Mouse (Mus musculus): ENCODE data around the gene Otos.

DNA sequence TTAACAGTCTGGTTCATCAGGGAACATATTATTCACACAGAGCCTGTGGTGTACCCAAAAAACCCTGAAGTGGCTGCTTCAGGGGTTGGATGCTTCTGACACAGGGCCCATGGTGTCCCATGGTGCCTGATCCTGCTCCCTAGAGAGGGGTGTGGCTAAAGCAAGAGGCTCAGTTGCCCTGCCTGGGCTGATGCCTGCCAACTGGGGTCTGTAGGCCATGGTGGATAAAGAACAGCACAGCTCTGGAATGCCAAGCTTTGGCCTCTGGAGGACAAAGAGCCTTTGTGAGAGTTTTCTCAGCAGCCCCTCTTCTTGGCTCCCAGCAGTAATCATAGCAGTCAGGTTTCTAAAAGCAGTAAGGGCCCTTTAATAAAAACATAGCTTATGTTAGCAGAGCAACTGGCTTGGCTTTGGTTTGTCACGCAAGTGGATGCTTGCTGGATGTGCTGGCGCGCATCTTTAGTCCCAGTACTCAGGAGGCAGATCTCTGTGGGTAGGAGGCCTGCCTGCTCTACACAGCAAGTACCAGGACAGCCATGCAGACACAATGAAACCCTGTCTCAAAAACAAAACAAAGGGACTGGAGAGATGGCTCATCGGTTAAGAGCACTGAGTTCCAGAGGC, 13.6 kb downstream of the Otos start:
- TF ChIP-seq CHD2 (IDR thresholded peaks at IDR 0.05; ENCODE audit: low read depth, low read length) (no peak), HCFC1 (IDR thresholded peaks at IDR 0.05; ENCODE audit: borderline replicate concordance, insufficient read depth, low read length) (no peak), ZNF384 (IDR thresholded peaks at IDR 0.05; ENCODE audit: low read depth, low read length) (no peak), MAFK (IDR thresholded peaks at IDR 0.05; ENCODE audit: insufficient read depth, low read depth, low read length) (no peak), ZC3H11A (IDR thresholded peaks at IDR 0.05; ENCODE audit: borderline replicate concordance, low read depth, low read length) (no peak)
